Mouse (Mus musculus) CH12.LX (cell line): ENCODE results near the gene Htra1. TPM values are rescaled to one million over a fixed set of nuclear protein-coding genes. Genes with fewer than 3 reads are reported as not detected.

Experiments
- DNase-seq: peaks from one replicate; pipeline ENCODE4 v3.0.0-alpha.2; 2013; ENCODE audit errors: extremely low read depth
- H3K27ac ChIP-seq: 2 replicates; pipeline ENCODE4 v1.5.1; 2012; ENCODE audit warnings: low read depth, mild to moderate bottlenecking, control low read depth, moderate library complexity; ENCODE audit not compliant: insufficient read depth
- H3K27me3 ChIP-seq: replicated peaks from 2 replicates; pipeline ENCODE3; 2012; ENCODE audit warnings: inconsistent platforms
- H3K36me3 ChIP-seq, 2 experiments: replicated peaks in 1 of 2; 2 replicates each; pipeline versions ENCODE3 to v1.6.1; 2012; ENCODE audit warnings: inconsistent platforms in 1 of 2, low read length in 1 of 2, mild to moderate bottlenecking in 1 of 2, mixed read lengths in 1 of 2, moderate library complexity in 1 of 2; ENCODE audit not compliant: control insufficient read depth in 1 of 2, insufficient read depth in 1 of 2
- H3K4me1 ChIP-seq, 2 experiments: 2 replicates each; pipeline ENCODE4 v1.6.1; 2012; ENCODE audit warnings: inconsistent platforms in 1 of 2, moderate library complexity in 1 of 2; ENCODE audit not compliant: insufficient read depth in 2 of 2, control insufficient read depth in 1 of 2
- H3K4me2 ChIP-seq: 2 replicates; pipeline ENCODE4 v1.6.1; 2012; ENCODE audit warnings: low read depth, mild to moderate bottlenecking, control low read depth; ENCODE audit not compliant: poor library complexity, insufficient read depth, severe bottlenecking
- H3K4me3 ChIP-seq, 3 experiments: fragments of 150-350 bp in 1 of 3; sonication (generic) in 1 of 3; replicated peaks in 1 of 3; 2 replicates each; pipeline versions ENCODE3 to v1.5.1; 2011 to 2012; ENCODE audit warnings: low read depth in 2 of 3, low read length in 2 of 3, mild to moderate bottlenecking in 2 of 3, moderate library complexity in 2 of 3, control low read depth in 1 of 3, improper control_type of control experiment in 1 of 3, inconsistent platforms in 1 of 3, mixed read lengths in 1 of 3; ENCODE audit not compliant: poor library complexity in 1 of 3
- H3K79me2 ChIP-seq: replicated peaks from 2 replicates; pipeline ENCODE4 v1.6.1; 2012; ENCODE audit warnings: mild to moderate bottlenecking, moderate library complexity; ENCODE audit not compliant: control insufficient read depth, poor library complexity, insufficient read depth, severe bottlenecking; ENCODE audit errors: extremely low read depth
- H3K9ac ChIP-seq: 2 replicates; pipeline ENCODE4 v1.6.1; 2012; ENCODE audit warnings: low read depth, mild to moderate bottlenecking, control low read depth, moderate library complexity; ENCODE audit not compliant: insufficient read depth
- H3K9me3 ChIP-seq: replicated peaks from 2 replicates; pipeline ENCODE3; 2012; ENCODE audit warnings: low read length, inconsistent platforms, mixed read lengths
- CHD1 ChIP-seq: IDR thresholded peaks from 2 replicates; pipeline ENCODE4 v1.6.1; 2012; ENCODE audit warnings: low read depth, low read length, improper control_type of control experiment, inconsistent platforms
- CHD2 ChIP-seq: IDR thresholded peaks from 2 replicates; pipeline ENCODE4 v1.6.1; 2011; ENCODE audit warnings: low read length, improper control_type of control experiment
- CTCF ChIP-seq, 2 experiments: IDR thresholded peaks in 1 of 2; conservative IDR thresholded peaks in 1 of 2; 2 replicates each; pipeline ENCODE4 v1.5.1; 2011 to 2012; ENCODE audit warnings: low read depth in 2 of 2, low read length in 2 of 2, improper control_type of control experiment in 1 of 2, inconsistent platforms in 1 of 2, mild to moderate bottlenecking in 1 of 2, moderate library complexity in 1 of 2
- E2F4 ChIP-seq: IDR thresholded peaks from 2 replicates; pipeline ENCODE4 v1.6.1; 2011; ENCODE audit warnings: low read depth, low read length, improper control_type of control experiment; ENCODE audit not compliant: insufficient replicate concordance
- ELF1 ChIP-seq: IDR thresholded peaks from 2 replicates; pipeline ENCODE4 v1.6.1; 2014; ENCODE audit warnings: low read depth, mild to moderate bottlenecking, inconsistent platforms, low read length, improper control_type of control experiment
- HCFC1 ChIP-seq: IDR thresholded peaks from 2 replicates; pipeline ENCODE4 v1.6.1; 2012; ENCODE audit warnings: low read depth, mild to moderate bottlenecking, inconsistent platforms, low read length, improper control_type of control experiment
- IRF4 ChIP-seq: IDR thresholded peaks from 2 replicates; pipeline ENCODE4 v1.6.1; 2014; ENCODE audit warnings: low read depth, mild to moderate bottlenecking, inconsistent platforms, low read length, improper control_type of control experiment
- JUN ChIP-seq: IDR thresholded peaks from 2 replicates; pipeline ENCODE4 v1.6.1; 2011; ENCODE audit warnings: low read depth, mild to moderate bottlenecking, low read length, improper control_type of control experiment, moderate library complexity; ENCODE audit not compliant: insufficient read depth
- MAFK ChIP-seq: IDR thresholded peaks from 2 replicates; pipeline ENCODE4 v1.6.1; 2011; ENCODE audit warnings: low read length, improper control_type of control experiment; ENCODE audit not compliant: insufficient replicate concordance
- MAX ChIP-seq: IDR thresholded peaks from 2 replicates; pipeline ENCODE4 v1.6.1; 2011; ENCODE audit warnings: low read length, improper control_type of control experiment
- MXI1 ChIP-seq: IDR thresholded peaks from 2 replicates; pipeline ENCODE4 v1.6.1; 2011; ENCODE audit warnings: mild to moderate bottlenecking, low read depth, low read length, improper control_type of control experiment
- MYC ChIP-seq: IDR thresholded peaks from 2 replicates; pipeline ENCODE4 v1.6.1; 2011; ENCODE audit warnings: low read depth, mild to moderate bottlenecking, improper control_type of control experiment, low read length
- NELFE ChIP-seq: IDR thresholded peaks from 2 replicates; pipeline ENCODE4 v1.6.1; 2011; ENCODE audit warnings: low read depth, low read length, improper control_type of control experiment
- PAX5 ChIP-seq: IDR thresholded peaks from 2 replicates; pipeline ENCODE4 v1.6.1; 2012; ENCODE audit warnings: low read length, inconsistent platforms, mixed read lengths
- POLR2AphosphoS2 ChIP-seq: IDR thresholded peaks from 2 replicates; pipeline ENCODE4 v1.6.1; 2011; ENCODE audit warnings: low read depth, low read length, improper control_type of control experiment
- RCOR1 ChIP-seq: conservative IDR thresholded peaks from 2 replicates; pipeline ENCODE4 v1.6.1; 2012; ENCODE audit warnings: low read depth, mild to moderate bottlenecking, inconsistent platforms, low read length, improper control_type of control experiment
- SIN3A ChIP-seq: IDR thresholded peaks from 2 replicates; pipeline ENCODE4 v1.6.1; 2012; ENCODE audit warnings: low read length, improper control_type of control experiment, inconsistent platforms
- SMC3 ChIP-seq: IDR thresholded peaks from 2 replicates; pipeline ENCODE4 v1.6.1; 2011; ENCODE audit warnings: low read depth, low read length, improper control_type of control experiment
- UBTF ChIP-seq: IDR thresholded peaks from 2 replicates; pipeline ENCODE4 v1.6.1; 2012; ENCODE audit warnings: low read depth, mild to moderate bottlenecking, inconsistent platforms, low read length, improper control_type of control experiment, moderate library complexity
- USF1 ChIP-seq: IDR thresholded peaks from 2 replicates; pipeline ENCODE4 v1.6.1; 2014; ENCODE audit warnings: low read depth, mild to moderate bottlenecking, inconsistent platforms, low read length, improper control_type of control experiment
- USF2 ChIP-seq: conservative IDR thresholded peaks from 2 replicates; pipeline ENCODE4 v1.6.1; 2011; ENCODE audit warnings: low read depth, low read length, improper control_type of control experiment
- ZC3H11A ChIP-seq: IDR thresholded peaks from 2 replicates; pipeline ENCODE4 v1.6.1; 2012; ENCODE audit warnings: low read depth, mild to moderate bottlenecking, inconsistent platforms, low read length, improper control_type of control experiment
- dilution Hi-C: fragments of 300-500 bp; cut with MboI; formaldehyde crosslinking; loops from 2 replicates; pipeline ENCODE4 v1.14.3; 2020; ENCODE audit warnings: low sequenced_read_pairs; ENCODE audit not compliant: extremely low pct_unique_long_range_greater_than_20kb, extremely low pct_ligation_motif_present
- in situ Hi-C: fragments of 300-500 bp; cut with MboI; formaldehyde crosslinking; loops from 3 replicates; pipeline ENCODE4 v1.14.3; 2019; ENCODE audit warnings: low sequenced_read_pairs, low pct_ligation_motif_present, low pct_unique_long_range_greater_than_20kb, mixed read lengths
- polyA plus RNA-seq: library from polyadenylated mRNA; unstranded; fragments of >175 nt; gene quantifications from 2 replicates; pipeline ENCODE4 v1.2.1, GENCODE M21; 2012; ENCODE audit warnings: low read depth; ENCODE audit not compliant: insufficient read length
- total RNA-seq, 2 experiments: library from RNA; depleted of rRNA; stranded (reverse); fragments of 300-350 nt in 1 of 2; fragments of >200 nt in 1 of 2; gene quantifications; 2 replicates each; pipeline ENCODE4 v1.2.3; 2012 to 2014

The Htra1 gene
- total and polyA plus RNA-seq, 3 experiments: not detected

DNA sequence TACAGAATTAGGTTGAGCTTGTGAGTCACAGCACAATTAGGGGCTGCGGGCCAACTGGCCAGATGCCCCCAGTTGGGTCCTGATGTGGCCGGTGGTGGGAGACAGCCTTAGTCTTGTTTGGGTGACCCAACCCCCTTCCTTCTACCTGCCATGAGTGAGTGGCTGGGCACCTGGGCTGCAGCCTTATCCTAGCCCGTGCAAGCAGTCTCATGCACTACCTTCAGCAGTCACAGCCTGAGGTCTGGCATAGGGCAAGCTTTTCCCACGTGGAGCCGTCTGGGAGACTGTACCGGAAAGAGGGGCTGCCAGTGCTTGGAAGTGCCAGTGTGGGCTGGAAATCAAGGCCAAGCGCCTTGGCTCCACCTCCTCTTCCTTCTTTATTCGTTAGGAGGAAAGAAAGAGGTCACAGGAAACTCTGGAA, 13.4 kb downstream of the Htra1 start:
- Histone ChIP-seq H3K9ac (no peak overlapping the region), H3K27ac (no peak overlapping the region), H3K27me3 (peaks cover 96% of the 10 kb centered on the region), H3K4me1 (peaks cover 0 to 6% of the 10 kb centered on the region in 2 experiments; a peak in 1 of 4 replicates), H3K36me3 (no peaks in the 10 kb centered on the region), H3K79me2 (no peaks in the 10 kb centered on the region), H3K4me3 (no peak overlapping the region), H3K9me3 (no peaks in the 10 kb centered on the region), H3K4me2 (no peak overlapping the region)
- DNase-seq: no peak
- dilution Hi-C loops: no loop called here
- in situ Hi-C loops: no loop called here
- TF ChIP-seq USF2 (no peak), SMC3 (no peak), IRF4 (no peak), MAX (no peak)

DNA sequence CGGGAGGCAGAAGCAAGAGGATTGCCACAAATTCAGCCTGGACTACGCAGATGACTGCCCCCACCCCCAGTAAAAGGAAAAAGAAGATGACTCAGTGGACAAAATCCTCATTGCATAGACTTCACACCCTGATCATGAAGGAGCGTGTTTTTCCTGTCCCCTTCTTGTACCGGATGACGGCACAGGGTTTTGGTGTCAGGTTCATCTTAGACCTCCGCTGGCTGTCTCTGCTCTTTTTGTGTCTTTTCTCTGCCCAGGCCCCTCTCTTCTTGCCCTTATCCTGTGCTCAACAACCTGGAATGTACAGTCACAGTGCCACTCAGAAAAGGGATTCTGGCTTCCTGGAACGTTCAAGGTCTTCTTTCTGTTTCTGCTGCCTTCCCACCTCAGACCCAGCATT, 14.6 kb downstream of the Htra1 start:
- no peaks in the 10 kb centered on the region for H3K36me3 ChIP-seq
- H3K4me2 ChIP-seq: no peak overlapping the region
- no peak overlapping the region for H3K9ac ChIP-seq
- in situ Hi-C loops: no loop called here
- H3K27me3 ChIP-seq: peaks cover 91% of the 10 kb centered on the region
- no peaks in the 10 kb centered on the region for H3K79me2 ChIP-seq
- TF ChIP-seq SMC3 (no peak), MAX (no peak), USF1 (no peak), E2F4 (no peak), MXI1 (no peak), UBTF (no peak), CHD1 (no peak), HCFC1 (no peak), SIN3A (no peak), PAX5 (no peak), ZC3H11A (no peak), CTCF (conservative IDR thresholded peaks at IDR 0.05 in 1 of 2, IDR thresholded peaks at IDR 0.05 in 1 of 2; ENCODE audit: low read depth in 2 of 2, low read length in 2 of 2) (no peak), POLR2AphosphoS2 (no peak), NELFE (no peak), RCOR1 (no peak), MYC (no peak), JUN (no peak), ELF1 (no peak), CHD2 (no peak), MAFK (no peak)
- no peak overlapping the region for H3K4me3 ChIP-seq
- H3K9me3 ChIP-seq: peaks cover 6% of the 10 kb centered on the region
- dilution Hi-C loops: no loop called here
- peaks cover 0 to 6% of the 10 kb centered on the region in 2 experiments; a peak in 1 of 4 replicates for H3K4me1 ChIP-seq
- H3K27ac ChIP-seq: no peak overlapping the region
- DNase-seq: no peak
